Mouse (Mus musculus): ENCODE measurements around the gene Gm17078.
"Not testable (repeated sequence)": the region's sequence is repeated elsewhere in the genome, so short reads cannot be mapped to it uniquely, and the experiment has no call there.

Gm17078 gene

GRCm38 (mm10) chr14:51611210-51611609, at the start of gene Gm17078:
Gene Gm17078, minus strand, starts transcription at chr14:51611310.
- no peak for DNase-seq (ENCODE audit: low spot score in 2 of 2)

DNA sequence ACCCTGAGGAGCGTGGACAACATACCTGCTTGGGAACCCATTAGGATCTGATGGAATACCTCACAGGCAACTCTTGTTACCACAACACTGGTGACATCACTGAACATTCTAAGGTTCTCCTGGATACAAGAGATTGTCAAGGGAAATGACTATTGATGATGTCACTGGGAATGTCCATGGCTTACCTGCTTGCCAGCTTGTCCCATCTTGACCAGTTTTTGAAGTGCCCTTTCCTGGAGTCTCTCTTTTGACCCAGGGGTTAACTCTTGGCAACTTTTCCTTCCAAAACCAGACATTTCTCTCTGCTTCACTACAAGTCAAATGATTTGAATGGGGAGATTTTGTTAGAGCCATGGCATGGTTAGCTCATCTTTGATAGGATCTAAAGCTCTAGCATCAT, 24.5 kb upstream of the Gm17078 start, which contains the start of gene Gm4181:
TSS of gene Gm4181 (minus strand) at position 101 of the 400 bp plus-strand sequence.
- not testable (repeated sequence) for DNase-seq (ENCODE audit: low spot score in 2 of 2)

DNA sequence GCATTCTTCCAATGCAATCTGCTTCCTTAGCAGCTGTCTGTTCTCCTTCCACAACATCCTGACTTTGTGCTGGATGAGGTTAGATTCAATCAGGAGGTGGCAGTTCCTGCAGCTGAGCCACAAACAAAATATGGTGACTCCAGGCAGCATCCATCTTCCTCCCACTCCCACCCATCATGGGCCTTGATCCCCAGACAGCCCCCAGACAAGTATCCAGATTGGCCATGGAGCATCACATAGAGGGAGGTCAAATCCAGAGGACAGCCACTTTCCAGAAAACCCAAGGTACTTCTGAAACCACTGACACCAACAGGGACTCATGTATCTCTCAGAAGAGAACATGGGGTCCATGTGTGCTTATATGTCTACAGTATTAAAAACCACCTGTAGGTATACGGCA, 21.3 kb upstream of the Gm17078 start:
- peak; percentile 1 to 10 for DNase-seq (ENCODE audit: low spot score in 2 of 2)

GRCm38 (mm10) chr14:51592039-51592438, 19.1 kb downstream of the Gm17078 start, which contains the start of gene Gm17174:
Gene Gm17174, minus strand, starts transcription at chr14:51592139.
- DNase-seq (ENCODE audit: low spot score in 2 of 2), result not testable (repeated sequence)

- DNase-seq (ENCODE audit: low spot score in 2 of 2), result not testable (repeated sequence)
These were observed 37.1 kb downstream of the Gm17078 start, which contains the start of gene Gm17175 for GRCm38 (mm10) chr14:51573963-51574362. Gene Gm17175, minus strand, starts transcription at chr14:51574063.
